Mouse (Mus musculus): ENCODE measurements around the gene Pik3ca.

DNA sequence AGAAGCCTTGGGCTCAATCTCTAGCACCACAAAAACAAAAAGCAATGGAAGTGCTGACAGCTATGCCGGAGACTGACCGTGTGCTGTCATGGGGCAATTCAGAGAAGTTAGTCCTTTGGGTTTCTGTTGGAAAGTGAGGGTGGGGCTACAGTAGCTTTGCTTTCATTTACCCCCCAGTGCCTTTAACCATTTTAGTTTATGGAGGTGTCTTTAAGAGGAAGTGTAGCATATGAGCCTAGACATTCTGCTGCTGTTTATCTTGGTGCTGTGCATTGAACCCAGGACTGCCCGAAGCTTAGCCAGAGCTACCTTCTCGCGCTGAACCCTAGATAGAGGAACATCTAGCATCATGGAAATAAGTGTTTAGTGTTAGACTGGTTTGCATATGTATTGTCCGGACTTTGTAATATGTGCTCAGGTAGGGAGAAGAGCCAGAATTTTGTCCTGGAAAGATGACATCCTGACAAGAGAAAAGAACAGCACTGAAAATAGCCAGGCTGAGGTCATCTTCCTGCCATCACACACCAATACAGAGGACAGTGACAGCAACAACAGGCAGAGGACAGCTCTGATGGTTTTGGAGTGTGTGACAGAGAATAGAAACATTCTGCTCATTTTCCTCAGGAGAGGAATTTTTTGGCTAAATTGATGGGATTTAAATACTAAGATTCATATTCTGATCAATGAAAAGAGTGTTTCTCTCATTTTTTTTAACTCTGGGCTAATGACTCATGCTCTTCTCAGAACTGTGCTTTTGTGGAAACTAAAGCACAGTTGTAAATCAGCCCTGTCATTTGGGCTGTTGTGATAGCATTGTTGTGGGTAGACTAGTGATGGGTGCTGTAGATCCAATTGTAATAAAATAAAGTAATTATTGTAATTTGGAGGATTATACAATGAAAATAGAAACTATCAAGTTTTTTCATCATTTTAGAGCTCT, 23.9 kb downstream of the Pik3ca start:
- TF ChIP-seq CTCF (IDR thresholded peaks at IDR 0.05; ENCODE audit: extremely low read depth, insufficient read depth, low read length) (no peak), POLR2A (IDR thresholded peaks at IDR 0.05; ENCODE audit: extremely low read depth, insufficient read depth, low read length) (no peak)
